Mouse (Mus musculus) gastrocnemius, postnatal 36 days (tissue): ENCODE results near the gene Pcnx. TPM values are rescaled to one million over a fixed set of nuclear protein-coding genes. Genes with fewer than 3 reads are reported as not detected.
"Not testable (repeated sequence)": the region's sequence is repeated elsewhere in the genome, so short reads cannot be mapped to it uniquely, and the experiment has no call there.

Experiments used
- DNase-seq, 2 experiments: peaks; one replicate each; pipeline ENCODE4 v3.0.0; 2022
- intact Hi-C: fragments of 180-260 bp; cut with DNase I; formaldehyde crosslinking; loops from one replicate; pipeline ENCODE4 v1.15.1; 2025
- total RNA-seq, 2 experiments: library from RNA; stranded (reverse); gene quantifications; 2 replicates each; pipeline ENCODE4 v1.2.3; 2021

Pcnx gene
- total RNA-seq, 2 experiments from 2014 or later = 35.8 to 40.9 TPM

DNA sequence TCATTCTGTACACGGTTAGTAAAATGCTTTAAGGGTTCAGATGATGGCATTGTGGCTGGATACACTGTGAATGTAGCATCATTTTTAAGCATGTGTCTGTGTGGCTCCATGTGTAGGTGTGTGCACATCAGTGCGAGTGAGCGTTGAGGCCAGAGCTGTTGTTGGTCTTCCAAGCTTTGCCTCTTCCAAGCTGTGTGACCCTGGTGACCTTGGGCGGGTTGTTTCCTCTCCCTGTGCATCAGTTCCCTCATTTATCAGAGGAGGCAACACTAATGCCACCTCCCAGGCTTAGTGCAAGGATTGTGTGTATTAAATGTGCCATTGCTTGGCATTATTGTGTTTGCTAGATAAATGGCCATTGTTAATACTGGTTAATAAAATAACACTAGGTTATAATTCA lies 76.2 kb downstream of the Pcnx start:
- no peak for DNase-seq
- intact Hi-C loops = no loop called here

DNA sequence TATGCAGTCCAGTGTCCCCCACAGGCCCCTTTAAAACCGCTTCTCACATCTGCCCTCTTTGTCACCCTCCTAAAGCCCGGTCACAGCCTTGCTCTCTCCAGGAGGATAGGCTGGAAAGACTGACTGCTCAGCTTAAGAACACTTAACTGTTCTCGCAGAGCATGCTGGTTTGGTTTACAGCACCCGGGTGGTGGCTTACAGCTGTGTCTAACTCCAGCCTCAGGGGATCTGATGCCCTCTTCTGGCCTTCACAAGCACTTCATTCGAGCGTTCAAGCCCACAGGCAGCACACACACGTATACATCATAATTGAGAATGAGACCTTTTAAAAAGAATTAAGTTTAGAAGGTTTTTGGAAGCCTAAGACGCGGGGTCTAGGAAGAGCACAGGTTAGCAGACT lies 81.4 kb downstream of the Pcnx start:
- DNase-seq = no peak
- intact Hi-C loops = no loop called here

DNA sequence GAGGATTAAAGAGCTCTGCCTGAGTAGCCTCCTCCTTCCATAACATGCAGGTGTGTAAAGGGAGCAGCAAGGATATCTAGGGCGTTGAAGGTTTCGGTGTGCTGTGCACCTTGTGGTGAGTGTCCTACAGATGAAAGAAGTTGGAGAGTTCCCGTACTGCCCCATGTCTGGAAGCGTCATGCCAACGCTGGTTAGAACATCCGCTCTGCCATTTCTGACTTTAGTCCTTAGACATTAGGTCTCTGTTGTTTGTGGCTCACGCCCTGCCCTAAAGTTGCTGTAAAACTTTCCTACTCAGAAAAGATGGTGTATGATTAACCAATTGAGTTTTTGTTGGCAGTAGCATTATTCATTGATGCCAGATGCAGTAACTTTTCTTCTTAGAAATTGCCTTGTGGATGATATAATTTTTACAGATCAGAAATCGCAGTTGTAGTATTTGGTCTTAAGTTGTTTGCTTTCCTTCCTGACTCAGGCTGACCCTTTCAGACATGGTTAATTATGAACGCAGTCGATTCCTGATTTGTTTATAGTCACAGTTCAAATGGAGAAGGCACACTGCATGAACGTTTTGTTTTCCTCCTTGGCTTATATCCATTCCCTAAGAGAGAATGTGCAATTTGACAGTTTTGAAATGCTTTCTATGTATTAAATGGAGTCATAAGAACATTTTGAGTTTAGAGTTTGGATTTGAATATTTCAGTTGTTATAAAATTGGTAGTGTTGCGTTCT lies 83.7 kb downstream of the Pcnx start:
- intact Hi-C loops = no loop called here
- DNase-seq = no peak

DNA sequence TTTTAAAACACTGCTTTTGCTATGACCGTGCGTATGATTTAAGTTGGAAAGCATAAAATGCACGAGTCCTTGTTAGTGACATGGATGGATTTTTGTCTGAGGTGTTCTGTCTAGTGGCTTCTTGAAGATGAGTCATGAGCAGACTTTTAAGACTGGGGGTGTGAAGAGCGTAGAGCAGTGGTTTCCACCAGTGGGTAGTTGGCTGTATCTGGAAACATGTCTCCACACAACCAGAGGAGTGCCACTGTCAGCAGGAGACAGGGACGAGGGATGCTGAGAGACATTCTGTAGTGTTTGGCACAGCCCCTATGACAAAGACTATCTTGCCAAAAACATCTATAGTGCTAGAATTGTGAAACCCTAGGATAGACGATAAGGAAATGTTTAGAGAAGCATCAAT lies 89.2 kb downstream of the Pcnx start:
- intact Hi-C loops = no loop called here

DNA sequence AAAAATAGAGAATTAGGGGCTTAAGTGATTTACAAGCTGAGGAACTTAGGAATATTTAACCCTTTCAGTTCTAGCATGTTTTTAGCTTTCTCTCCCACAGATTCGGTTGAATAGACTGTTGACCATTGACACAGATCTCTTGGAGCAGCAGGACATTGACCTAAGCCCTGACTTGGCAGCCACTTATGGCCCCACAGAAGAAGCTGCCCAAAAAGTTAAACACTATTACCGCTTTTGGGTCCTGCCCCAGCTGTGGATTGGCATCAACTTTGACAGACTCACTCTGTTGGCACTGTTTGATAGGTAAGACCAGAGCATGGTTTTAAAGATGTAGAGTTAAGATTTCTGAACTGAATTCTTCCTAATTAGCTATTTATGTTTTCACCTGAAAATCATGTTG lies 90.2 kb downstream of the Pcnx start:
- DNase-seq = no peak
- intact Hi-C loops = no loop called here

More for the DNA sequence above, 89.2 kb downstream of the Pcnx start:
- DNase-seq = no peak

DNA sequence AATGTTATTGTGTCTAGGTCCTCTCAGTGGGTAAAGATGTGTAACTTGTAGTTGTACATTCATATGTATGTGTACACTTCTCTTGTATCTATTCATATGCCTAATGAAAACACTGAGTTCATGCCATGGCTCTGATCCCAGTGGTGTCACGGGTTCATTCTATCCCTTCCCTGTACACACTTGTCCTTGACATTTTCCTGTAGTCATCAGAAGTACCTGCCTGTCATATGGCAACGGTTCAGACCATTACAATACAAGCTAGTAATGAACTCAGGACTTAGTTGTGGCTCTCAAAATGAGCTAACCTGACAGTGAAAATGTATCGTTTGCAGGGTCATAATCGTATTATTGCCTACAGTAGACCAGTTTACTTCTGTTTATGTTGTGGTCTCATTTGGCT lies 98.5 kb downstream of the Pcnx start:
- intact Hi-C loops = no loop called here
- DNase-seq = no peak

DNA sequence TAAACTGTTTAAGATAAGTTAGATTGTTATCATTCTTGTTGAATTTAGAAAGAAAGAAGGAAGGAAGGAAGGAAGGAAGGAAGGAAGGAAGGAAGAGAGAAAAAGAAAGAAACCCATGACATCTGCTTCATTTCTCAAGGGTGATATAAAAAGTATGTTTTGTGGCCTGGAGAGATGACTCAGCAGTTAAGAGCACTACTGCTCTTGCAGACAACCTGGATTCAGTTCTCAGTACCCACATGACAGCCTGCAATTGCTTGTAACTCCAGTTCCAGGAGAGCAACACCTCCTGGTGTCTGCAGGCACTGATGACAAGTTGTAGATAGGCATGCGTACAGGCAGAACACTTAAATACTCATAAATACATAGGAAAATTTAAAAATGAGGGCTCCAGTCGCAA lies 105.6 kb downstream of the Pcnx start:
- intact Hi-C loops = no loop called here
- DNase-seq = no peak

DNA sequence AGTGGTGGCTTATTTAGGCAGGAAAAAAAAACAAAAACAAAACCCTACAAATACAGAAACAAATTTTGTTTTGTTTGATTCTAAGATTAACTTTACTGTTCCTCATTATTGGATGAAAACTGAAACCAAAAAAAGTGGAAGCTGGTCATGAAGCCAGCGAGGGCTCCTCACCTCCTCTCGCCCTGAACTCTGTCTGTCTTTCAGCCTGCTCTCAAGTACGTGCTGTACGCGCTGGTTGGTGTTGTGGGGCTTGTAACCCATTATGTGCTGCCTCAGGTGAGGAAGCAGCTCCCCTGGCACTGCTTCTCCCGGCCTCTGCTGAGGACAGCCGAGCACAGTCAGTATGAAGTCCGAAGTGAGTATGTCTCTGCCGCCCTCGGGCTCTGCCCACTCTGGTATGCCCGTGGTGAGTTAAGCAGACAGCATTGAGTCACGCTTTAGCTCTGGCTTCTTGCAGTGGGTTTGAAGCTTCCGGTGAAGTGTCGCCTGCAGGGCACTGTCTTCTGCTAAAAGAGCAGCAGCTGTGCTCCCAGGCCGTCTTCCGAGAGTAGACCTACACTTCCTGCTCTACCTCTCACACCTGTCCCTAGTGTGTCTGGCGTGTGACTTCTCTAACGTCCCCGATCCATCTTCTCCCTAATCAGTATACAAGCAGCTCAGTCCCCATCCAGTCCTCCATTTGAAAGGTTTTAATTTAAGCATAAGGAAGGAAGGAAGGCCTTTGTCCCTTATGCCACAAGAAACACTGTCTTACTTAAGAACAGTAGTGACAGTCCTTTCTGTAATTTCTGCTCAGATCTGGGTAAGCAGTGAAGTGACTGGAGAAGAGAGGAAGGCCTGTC lies 111.4 kb downstream of the Pcnx start:
- intact Hi-C loops = no loop called here
- no peak for DNase-seq

DNA sequence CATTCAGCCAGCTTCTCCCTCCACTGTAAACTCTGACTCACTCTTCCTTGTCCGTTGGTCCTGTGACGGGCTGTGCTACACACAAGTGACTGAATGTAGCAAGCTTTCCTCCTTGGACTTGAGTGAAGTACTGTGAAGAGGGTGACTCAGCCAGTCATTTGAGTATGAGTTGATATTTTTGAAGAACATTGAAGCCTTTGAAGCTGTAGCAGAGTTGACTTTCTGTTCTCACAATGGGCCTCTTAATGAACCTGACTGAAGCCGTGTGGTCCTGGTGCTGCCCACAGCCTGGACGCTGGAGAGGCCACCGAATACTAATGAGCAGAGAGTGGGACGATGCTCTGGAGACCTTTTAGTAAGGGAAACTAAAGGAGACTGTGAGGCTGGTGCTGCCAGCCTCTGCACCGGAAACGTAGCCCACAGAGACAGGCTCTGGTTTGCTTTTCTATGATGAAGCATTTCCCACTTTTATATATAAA lies 112.1 kb downstream of the Pcnx start:
- intact Hi-C loops = no loop called here
- DNase-seq = no peak

DNA sequence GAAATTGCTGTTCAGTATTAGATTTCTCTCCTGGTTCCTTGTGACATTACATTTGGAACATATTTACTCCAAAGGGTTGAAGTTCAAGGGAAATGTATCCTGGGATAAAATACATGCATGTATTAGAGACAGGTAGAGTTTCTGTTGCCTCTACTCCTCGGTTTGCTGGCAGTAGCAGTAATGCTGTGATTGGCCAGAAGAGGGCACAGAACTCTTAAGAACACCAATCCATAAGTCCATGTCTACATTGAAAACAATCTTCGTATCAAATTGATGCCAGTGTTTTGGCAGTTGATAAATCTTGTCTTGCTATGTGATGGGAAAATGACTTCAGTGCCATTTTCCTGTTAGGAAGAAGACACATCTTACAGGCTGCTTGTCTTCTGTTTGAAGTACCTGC lies 115.0 kb downstream of the Pcnx start:
- DNase-seq = no peak
- intact Hi-C loops = no loop called here

DNA sequence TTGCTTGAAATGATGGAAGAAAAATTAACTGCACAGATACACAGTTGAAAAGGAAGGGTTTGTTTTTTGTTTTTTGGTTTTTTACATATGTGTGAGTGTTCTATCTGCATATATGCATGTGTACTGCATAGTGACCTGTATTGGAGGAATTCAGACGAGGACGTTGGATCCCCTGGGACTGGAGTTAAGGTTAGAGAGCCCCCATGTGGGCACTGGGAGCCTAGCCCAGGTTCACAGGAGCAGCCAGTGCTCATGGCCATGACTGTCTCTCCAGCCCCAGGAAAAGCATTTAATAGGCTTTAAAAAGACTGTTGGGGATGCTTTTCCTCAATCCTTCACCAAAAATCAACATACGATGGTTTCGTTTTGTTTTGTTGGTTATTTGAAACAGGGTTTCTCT lies 117.5 kb downstream of the Pcnx start:
- intact Hi-C loops = no loop called here
- no peak for DNase-seq

DNA sequence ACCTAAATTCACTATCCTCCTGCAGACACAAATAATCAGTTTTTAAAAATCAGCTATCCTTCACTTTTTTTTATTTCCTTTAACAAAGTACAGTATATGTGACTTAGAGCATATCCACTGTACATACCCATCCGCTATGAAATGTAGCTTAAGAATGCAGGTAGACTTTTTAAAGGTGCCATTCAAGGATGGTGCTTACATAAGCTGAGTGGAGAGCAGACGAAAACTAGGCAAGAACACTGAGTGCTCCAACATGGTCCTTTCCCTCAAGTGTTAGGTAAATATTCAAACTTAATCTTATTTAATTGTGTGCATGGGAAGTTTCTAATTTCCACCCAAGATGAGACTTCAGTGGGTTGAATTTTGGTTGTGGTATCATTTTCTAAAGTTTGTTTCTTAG lies 119.5 kb downstream of the Pcnx start:
- intact Hi-C loops = no loop called here
- DNase-seq = no peak

DNA sequence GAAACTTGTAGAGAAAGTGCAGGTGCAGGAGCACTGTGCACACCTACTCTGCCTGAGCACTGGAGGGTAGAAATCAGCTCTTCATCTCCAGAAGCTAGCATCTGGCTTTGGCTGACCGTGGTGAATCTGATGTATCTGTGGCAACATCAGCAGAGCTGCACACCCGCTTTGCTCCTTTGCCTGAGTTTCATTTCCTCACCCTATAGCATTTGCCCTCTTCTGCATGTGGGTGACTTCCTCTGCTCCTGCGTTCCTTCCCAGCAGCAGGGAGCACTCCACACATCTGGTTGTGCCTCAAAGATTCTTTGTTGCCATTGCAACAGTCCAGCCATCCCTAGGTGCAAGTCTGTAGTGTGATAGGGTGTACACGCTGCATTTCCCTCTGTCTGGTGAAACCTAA lies 132.3 kb downstream of the Pcnx start:
- intact Hi-C loops = no loop called here
- no peak for DNase-seq

DNA sequence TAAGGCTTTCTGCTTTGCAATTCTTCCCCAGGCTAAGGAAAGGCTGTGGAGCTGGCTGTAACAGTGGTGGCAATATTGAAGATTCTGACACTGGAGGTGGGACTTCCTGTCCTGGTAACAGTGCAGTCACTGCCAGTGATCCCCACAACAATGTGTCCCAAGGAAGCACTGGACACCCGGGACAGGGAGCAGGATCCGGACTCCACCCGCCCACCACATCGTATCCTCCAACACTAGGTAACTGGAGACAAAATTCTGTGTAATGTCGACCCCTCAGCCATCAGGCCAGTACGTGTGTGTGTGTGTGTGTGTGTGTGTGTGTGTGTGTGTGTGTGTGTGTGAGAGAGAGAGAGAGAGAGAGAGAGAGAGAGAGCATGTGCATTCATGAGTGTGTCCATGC lies 133.2 kb downstream of the Pcnx start:
- DNase-seq = no peak
- intact Hi-C loops = no loop called here

DNA sequence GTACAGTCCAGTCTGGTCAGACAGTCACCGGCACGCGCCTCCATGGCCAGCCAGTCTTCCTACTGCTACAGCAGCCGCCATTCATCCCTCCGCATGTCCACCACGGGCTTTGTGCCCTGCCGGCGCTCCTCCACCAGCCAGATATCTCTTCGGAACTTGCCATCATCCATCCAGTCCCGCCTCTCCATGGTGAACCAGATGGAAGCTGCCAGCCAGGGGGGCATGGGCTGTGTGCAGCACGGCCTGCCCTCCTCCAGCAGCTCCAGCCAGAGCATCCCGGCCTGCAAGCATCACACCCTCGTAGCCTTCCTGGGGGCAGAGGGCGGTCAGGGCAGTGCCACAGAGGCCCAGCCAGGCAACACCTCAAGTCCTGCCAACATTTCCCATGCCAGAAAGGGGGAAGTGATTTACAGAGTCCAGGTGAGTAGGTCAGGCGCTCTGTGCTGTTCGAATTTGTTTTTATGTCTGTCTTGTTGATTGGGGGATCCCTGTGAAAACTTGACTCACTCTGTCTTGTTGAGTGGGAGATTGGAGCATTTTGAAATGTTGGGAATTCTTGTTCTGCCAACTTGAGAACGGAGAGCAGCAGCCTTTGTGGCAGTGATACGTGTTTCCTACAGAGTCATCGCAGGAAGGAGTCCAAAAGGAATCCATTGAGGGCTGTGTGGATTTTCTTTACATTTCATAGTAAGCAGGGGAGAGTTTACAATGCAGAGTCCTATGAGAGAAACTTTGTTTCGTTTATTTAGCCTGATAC lies 135.3 kb downstream of the Pcnx start:
- DNase-seq = no peak
- intact Hi-C loops = no loop called here

DNA sequence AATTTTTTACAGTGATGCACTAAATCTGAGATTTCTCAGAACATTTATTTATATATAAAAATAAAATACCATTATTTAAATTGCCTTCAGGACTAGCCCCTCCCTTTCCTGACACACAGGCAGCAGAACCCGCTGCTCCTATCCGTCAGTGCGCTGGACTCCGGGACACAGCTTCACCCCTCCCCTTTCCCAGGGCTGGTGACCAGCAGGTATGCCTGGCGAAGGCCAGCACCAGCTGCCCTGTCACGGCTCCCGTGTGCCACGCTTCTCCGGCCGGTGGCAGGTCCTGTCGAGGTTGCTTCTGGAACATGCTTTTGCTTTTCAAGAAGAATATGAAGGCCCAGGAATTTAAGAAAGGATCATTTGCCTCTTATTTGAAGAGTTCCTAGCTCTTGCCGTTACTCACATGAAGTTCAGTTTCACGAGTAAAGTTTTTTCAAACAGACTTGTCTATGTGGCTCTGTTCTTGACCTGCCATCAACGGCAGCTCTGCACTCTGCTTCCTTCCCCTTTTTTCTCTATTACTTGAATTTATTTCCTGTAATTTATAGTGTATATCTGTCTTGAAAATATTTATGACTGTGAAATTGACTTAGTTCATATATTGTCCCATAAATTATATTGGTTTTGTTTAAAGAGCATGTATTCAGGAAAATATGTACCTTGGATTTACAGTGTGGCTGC lies 137.0 kb downstream of the Pcnx start:
- DNase-seq = no peak
- intact Hi-C loops = no loop called here

DNA sequence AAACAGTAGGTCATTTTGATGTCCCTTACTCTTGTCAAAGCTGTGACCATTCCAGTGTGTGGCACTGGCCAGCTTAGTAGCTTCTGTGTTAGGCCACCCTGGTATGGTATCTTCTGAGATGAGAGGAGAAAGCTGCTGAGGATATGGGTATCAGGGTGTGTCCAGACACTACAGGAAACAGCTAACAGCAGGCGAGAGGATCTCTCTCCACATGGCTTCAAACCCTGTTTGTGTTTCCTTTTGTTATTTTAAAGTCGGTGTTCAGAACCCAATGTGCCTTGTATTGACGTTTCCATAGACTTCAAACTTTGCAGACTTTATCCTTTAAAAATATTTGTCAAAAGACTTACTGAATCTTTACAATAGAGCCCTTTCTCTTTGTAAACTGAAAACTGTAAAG lies 137.7 kb downstream of the Pcnx start:
- intact Hi-C loops = no loop called here

DNA sequence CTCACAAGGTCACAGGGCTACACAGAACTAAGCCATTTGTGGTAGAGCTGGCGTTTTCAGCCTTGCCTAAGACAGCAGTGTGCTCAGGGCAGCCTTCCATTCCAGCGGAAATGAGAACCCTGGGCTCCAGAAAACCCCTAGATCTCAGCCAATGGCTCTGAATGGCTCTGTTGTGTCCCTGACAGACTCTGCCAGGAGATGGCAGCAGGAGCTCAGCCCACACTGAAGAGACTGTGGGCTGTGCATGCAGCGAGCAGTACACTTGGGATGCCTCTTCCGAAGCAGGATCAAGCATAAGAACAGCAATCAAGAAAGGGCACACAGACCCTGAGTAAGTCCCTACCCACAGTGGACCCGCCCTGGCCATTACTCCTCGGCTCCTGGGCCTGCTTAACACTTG lies 142.9 kb downstream of the Pcnx start:
- DNase-seq, intact Hi-C loops: not testable (repeated sequence)

More for the DNA sequence above, 137.7 kb downstream of the Pcnx start:
- DNase-seq = no peak

DNA sequence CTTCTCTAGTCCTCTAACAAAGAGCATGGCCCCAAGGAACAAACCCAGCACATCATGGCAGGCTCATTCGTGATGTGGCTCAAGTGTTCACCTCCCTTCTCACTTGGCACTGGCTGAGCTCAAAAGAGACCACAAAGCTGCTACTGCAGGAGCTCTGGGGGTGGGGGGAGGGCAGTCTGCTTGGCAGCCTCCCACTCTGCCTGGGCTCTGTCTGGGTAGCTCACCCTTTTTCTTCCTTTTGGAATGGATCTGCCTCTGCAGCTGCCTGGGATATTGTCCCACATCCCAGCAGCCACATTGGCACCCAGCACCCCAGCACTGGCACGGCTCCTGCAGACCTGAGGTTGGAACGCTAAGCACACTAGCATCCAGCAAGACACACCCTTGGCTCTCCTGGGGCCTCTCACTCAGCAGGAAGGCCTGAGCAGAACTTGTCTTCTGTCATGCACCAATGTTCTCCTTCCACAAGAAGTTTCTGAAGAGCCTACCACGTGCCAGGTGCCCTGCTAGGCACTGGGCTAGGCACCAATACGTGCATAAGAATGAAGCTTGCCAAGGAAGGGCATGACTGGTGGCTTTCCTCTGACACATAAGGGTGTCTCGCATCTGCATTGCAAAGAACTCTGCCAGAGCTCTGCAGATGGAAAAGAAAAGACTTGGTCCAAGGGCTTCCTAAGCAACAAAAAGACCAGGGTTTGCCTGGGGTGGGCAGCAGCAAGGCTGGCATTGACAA lies 166.2 kb downstream of the Pcnx start:
- DNase-seq, intact Hi-C loops: not testable (repeated sequence)

DNA sequence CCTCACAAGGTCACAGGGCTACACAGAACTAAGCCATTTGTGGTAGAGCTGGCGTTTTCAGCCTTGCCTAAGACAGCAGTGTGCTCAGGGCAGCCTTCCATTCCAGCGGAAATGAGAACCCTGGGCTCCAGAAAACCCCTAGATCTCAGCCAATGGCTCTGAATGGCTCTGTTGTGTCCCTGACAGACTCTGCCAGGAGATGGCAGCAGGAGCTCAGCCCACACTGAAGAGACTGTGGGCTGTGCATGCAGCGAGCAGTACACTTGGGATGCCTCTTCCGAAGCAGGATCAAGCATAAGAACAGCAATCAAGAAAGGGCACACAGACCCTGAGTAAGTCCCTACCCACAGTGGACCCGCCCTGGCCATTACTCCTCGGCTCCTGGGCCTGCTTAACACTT lies 173.7 kb downstream of the Pcnx start:
- intact Hi-C loops, DNase-seq: not testable (repeated sequence)
